Mouse (Mus musculus) myocyte (in vitro differentiated cells): Measurements from ENCODE around the gene Rnaseh2a. TPM values are rescaled to one million over a fixed set of nuclear protein-coding genes. Genes with fewer than 3 reads are reported as not detected.

Source experiments
- H3K27me3 ChIP-seq: one replicate; pipeline ENCODE4 v1.6.1; 2011; ENCODE audit not compliant: control insufficient read depth, insufficient read depth, insufficient read length
- H3K36me3 ChIP-seq: one replicate; pipeline ENCODE4 v1.6.1; 2011; ENCODE audit not compliant: control insufficient read depth, insufficient read depth
- H3K4me2 ChIP-seq: one replicate; pipeline ENCODE4 v1.6.1; 2011; ENCODE audit warnings: low read depth, control low read depth
- H3K4me3 ChIP-seq: one replicate; pipeline ENCODE4 v1.5.1; 2011; ENCODE audit warnings: mild to moderate bottlenecking, control low read depth, moderate library complexity
- H3K79me2 ChIP-seq: one replicate; pipeline ENCODE4 v1.6.1; 2011; ENCODE audit not compliant: control insufficient read depth, insufficient read depth
- H3ac ChIP-seq: one replicate; pipeline ENCODE4 v1.6.1; 2011; ENCODE audit not compliant: control insufficient read depth, insufficient read length
- CEBPB ChIP-seq: IDR thresholded peaks from 2 replicates; pipeline ENCODE4 v1.6.1; 2011; ENCODE audit warnings: mild to moderate bottlenecking, moderate library complexity; ENCODE audit not compliant: poor library complexity, insufficient read depth, severe bottlenecking
- E2F4 ChIP-seq: IDR thresholded peaks from one replicate; pipeline ENCODE4 v1.6.1; 2011; ENCODE audit warnings: mild to moderate bottlenecking, control low read depth, moderate library complexity; ENCODE audit not compliant: insufficient read depth
- MAX ChIP-seq: IDR thresholded peaks from one replicate; pipeline ENCODE4 v1.6.1; 2011; ENCODE audit warnings: low read depth, mild to moderate bottlenecking, control low read depth
- MYOD1 ChIP-seq, 3 experiments: IDR thresholded peaks; one replicate each; pipeline ENCODE4 v1.6.1; 2011; ENCODE audit warnings: control low read depth in 2 of 3, low read depth in 2 of 3, mild to moderate bottlenecking in 2 of 3, moderate library complexity in 1 of 3; ENCODE audit not compliant: insufficient read length in 2 of 3, control insufficient read depth in 1 of 3
- MYOG ChIP-seq, 3 experiments: IDR thresholded peaks; one replicate each; pipeline ENCODE4 v1.6.1; 2011; ENCODE audit warnings: control low read depth in 2 of 3, low read depth in 2 of 3, mild to moderate bottlenecking in 2 of 3; ENCODE audit not compliant: insufficient read length in 2 of 3, control insufficient read depth in 1 of 3, insufficient read depth in 1 of 3
- POLR2A ChIP-seq: IDR thresholded peaks from one replicate; pipeline ENCODE4 v1.6.1; 2011; ENCODE audit warnings: low read depth, mild to moderate bottlenecking, control low read depth, moderate library complexity; ENCODE audit not compliant: insufficient read length
- POLR2AphosphoS2 ChIP-seq: IDR thresholded peaks from one replicate; pipeline ENCODE4 v1.6.1; 2011; ENCODE audit warnings: low read depth, control low read depth; ENCODE audit not compliant: insufficient read length
- REST ChIP-seq: IDR thresholded peaks from one replicate; pipeline ENCODE4 v1.6.1; 2011; ENCODE audit warnings: mild to moderate bottlenecking, control low read depth, moderate library complexity; ENCODE audit not compliant: insufficient read depth, insufficient read length
- SRF ChIP-seq: IDR thresholded peaks from one replicate; pipeline ENCODE4 v1.6.1; 2011; ENCODE audit warnings: low read depth; ENCODE audit not compliant: control insufficient read depth, insufficient read length
- TCF12 ChIP-seq: IDR thresholded peaks from one replicate; pipeline ENCODE4 v1.6.1; 2011; ENCODE audit warnings: mild to moderate bottlenecking, control low read depth; ENCODE audit not compliant: poor library complexity, insufficient read depth, severe bottlenecking
- TCF3 ChIP-seq: IDR thresholded peaks from one replicate; pipeline ENCODE4 v1.6.1; 2011; ENCODE audit warnings: low read depth, control low read depth; ENCODE audit not compliant: insufficient read length
- USF1 ChIP-seq: IDR thresholded peaks from one replicate; pipeline ENCODE4 v1.6.1; 2011; ENCODE audit warnings: low read depth, mild to moderate bottlenecking, control low read depth, moderate library complexity
- polyA plus RNA-seq: library from polyadenylated mRNA; unstranded; fragments of >200 nt; fragmentation: generic; extraction: Trizol; gene quantifications from one replicate; pipeline ENCODE4 v1.2.1, GENCODE M21; 2012; ENCODE audit warnings: missing spikeins

The Rnaseh2a gene
- 74.1 TPM for polyA plus RNA-seq

DNA sequence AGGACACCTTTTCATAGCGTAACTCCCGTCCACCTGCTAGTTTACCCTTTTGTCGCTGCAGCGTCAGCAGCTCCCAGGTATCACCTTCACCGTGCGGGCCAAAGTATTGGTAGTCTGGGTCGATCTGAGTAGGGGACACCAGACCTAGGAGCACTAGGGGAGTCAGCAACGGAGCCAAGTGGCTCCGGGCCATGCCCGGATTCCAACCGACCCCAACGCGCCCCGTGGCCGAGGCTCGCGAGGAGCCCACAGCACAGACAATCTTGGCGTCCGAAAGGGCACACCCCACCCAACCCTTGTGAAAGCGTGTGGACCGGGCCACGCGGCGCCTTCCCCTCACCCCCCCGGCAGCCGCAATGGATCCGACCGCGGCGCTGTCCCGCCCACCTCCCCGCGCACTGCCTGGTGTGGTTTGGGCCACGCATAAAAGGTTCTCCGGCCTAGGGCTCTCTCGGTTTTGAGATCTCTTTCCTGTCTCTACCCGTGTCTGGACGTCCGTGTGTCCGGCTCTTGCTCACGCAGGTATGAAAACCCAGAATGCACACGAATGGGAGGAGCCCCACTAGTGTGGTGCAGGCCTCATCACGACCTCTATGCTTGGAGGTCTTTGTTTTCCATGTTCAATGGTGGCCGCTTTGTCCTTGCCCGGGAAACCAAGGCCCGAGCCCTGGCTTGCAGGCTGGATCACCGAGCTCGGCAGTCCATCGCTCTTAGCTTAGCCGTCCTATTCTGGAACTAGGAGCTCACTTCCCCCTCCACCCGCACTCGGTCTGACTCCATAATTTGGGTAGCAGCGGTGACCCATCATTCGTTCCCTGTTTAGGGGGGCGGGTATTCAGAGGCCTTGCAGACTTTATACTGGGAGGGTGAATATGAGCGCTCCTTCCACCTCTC lies at the start of gene Rnaseh2a, which contains the start of the genes Gm49661 and Prdx2:
TSS of gene Rnaseh2a (minus strand) at position 527 of the 894 bp plus-strand sequence.
TSS of gene Gm49661 (minus strand) at position 193 of the 894 bp plus-strand sequence.
TSS of gene Prdx2 (plus strand) at position 347 of the 894 bp plus-strand sequence.
- H3ac ChIP-seq, result peak within 1 kb of the TSS; percentile 79
- TF ChIP-seq CEBPB, result no peak
- no peak for TF ChIP-seq REST
- no peak for TF ChIP-seq MAX
- no peak for TF ChIP-seq TCF12
- no peak for TF ChIP-seq TCF3
- no peak for TF ChIP-seq E2F4
- TF ChIP-seq MYOD1 (IDR thresholded peaks at IDR 0.05; ENCODE audit: control insufficient read depth in 1 of 3, insufficient read length in 2 of 3, low read depth in 2 of 3), result no peak
- TF ChIP-seq MYOG (IDR thresholded peaks at IDR 0.05; ENCODE audit: control insufficient read depth in 1 of 3, insufficient read depth in 1 of 3, insufficient read length in 2 of 3, low read depth in 2 of 3), result peak in 1 of 3 experiments; percentile 1
- no peak for TF ChIP-seq SRF
- TF ChIP-seq POLR2A, result peak; percentile 73
- no peak for TF ChIP-seq USF1
- peak; percentile 67 for TF ChIP-seq POLR2AphosphoS2
- H3K4me2 ChIP-seq, result peak within 1 kb of the TSS; percentile 71
- peaks cover 7% of the 10 kb centered on the region for H3K36me3 ChIP-seq
- H3K79me2 ChIP-seq, result peaks cover 14% of the 10 kb centered on the region
- peak within 1 kb of the TSS; percentile 99 for H3K4me3 ChIP-seq
- H3K27me3 ChIP-seq, result no peaks in the 10 kb centered on the region

DNA sequence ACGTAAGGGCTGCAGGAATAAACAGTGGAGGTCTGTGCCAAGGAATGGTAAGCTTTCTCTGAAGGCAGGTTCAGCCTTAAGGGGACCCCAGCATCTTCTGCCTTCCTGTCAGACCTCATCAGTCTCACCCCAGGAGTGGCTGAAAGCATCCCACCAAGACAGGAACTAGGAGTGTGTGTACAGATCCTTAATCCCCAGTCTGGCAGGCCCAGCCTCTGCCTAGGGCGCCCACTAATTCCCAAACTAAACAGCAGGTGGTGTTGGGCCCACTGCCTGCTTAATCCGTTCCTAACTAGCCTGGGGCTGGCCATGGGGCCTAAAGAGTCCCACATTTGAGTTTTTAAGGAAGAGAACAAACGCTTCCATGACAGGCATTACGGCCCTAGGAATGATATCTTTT lies 47.6 kb upstream of the Rnaseh2a start:
- Histone ChIP-seq H3K27me3 (peaks cover 5% of the 10 kb centered on the region), H3ac (no peak overlapping the region), H3K4me2 (no peak overlapping the region), H3K4me3 (no peak overlapping the region), H3K36me3 (peaks cover 3% of the 10 kb centered on the region), H3K79me2 (peaks cover 8% of the 10 kb centered on the region)
- no peak for TF ChIP-seq MAX
- TF ChIP-seq POLR2AphosphoS2, result no peak
- no peak for TF ChIP-seq CEBPB
- no peak for TF ChIP-seq POLR2A
- no peak for TF ChIP-seq REST
- no peak for TF ChIP-seq MYOG (IDR thresholded peaks at IDR 0.05; ENCODE audit: control insufficient read depth in 1 of 3, insufficient read depth in 1 of 3, insufficient read length in 2 of 3, low read depth in 2 of 3)
- TF ChIP-seq MYOD1 (IDR thresholded peaks at IDR 0.05; ENCODE audit: control insufficient read depth in 1 of 3, insufficient read length in 2 of 3, low read depth in 2 of 3), result no peak
- no peak for TF ChIP-seq TCF3
- TF ChIP-seq TCF12, result no peak
- TF ChIP-seq SRF, result no peak
- no peak for TF ChIP-seq E2F4
- no peak for TF ChIP-seq USF1

DNA sequence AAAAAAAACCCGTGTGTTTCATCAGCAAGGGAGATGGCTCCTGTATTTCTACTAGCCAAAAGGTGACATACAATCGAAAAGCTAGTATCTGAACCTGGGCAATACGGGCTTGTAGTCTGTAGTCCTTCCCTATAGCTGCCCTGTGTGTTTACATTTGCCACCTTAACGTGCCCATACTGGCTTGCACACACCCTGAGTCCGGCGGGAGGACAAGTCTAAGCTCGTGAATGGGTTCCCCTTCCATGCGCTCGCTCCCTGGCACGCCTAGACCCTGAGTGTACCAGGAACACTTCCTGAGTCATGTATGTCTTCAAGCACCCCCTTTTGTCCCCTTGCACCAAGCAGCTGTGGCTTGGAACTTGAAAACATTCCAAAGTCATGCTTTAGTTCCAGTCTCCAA lies 47.2 kb upstream of the Rnaseh2a start:
- TF ChIP-seq TCF3 (no peak), MYOG (IDR thresholded peaks at IDR 0.05; ENCODE audit: control insufficient read depth in 1 of 3, insufficient read depth in 1 of 3, insufficient read length in 2 of 3, low read depth in 2 of 3) (no peak), POLR2A (no peak), MYOD1 (IDR thresholded peaks at IDR 0.05; ENCODE audit: control insufficient read depth in 1 of 3, insufficient read length in 2 of 3, low read depth in 2 of 3) (no peak), TCF12 (no peak), SRF (no peak), USF1 (no peak), POLR2AphosphoS2 (peak; percentile 36)
- peaks cover 3% of the 10 kb centered on the region for H3K79me2 ChIP-seq
- no peak overlapping the region for H3ac ChIP-seq
- H3K36me3 ChIP-seq, result peaks cover 3% of the 10 kb centered on the region
- H3K4me2 ChIP-seq, result no peak overlapping the region
- no peak overlapping the region for H3K4me3 ChIP-seq
- H3K27me3 ChIP-seq, result peaks cover 5% of the 10 kb centered on the region

DNA sequence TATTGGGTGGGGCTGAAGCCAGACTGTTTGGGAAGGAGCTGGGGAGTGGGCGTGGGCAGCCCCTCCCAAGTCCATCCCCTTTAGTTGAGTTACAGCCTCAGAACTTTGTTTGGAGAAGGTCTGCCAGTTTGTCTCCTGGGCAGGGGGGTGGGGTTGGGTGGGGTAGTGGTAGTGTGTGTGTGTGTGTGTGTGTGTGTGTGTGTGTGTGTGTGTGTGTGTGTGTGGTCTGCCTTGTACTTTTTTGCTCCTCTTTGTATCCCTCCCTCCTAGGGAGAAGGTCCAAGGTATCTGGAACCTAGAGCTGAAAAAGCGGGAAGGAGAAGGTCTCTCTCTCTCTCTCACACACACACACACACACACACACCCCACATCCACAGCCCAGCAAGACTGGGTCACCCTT lies 44.9 kb upstream of the Rnaseh2a start, which contains the start of gene Best2:
TSS of gene Best2 (minus strand) at position 101 of the 400 bp plus-strand sequence.
- Histone ChIP-seq H3K27me3 (peaks cover 14% of the 10 kb centered on the region), H3K79me2 (no peaks in the 10 kb centered on the region), H3K4me2 (peak within 1 kb of the TSS; percentile 38), H3ac (no peak within 1 kb of the TSS), H3K36me3 (peaks cover 3% of the 10 kb centered on the region), H3K4me3 (no peak within 1 kb of the TSS)
- TF ChIP-seq TCF3, result no peak
- no peak for TF ChIP-seq E2F4
- TF ChIP-seq CEBPB, result no peak
- no peak for TF ChIP-seq TCF12
- TF ChIP-seq MAX, result no peak
- TF ChIP-seq POLR2AphosphoS2, result no peak
- TF ChIP-seq MYOD1 (IDR thresholded peaks at IDR 0.05; ENCODE audit: control insufficient read depth in 1 of 3, insufficient read length in 2 of 3, low read depth in 2 of 3), result no peak
- TF ChIP-seq REST, result no peak
- TF ChIP-seq SRF, result no peak
- TF ChIP-seq POLR2A, result no peak
- no peak for TF ChIP-seq USF1
- TF ChIP-seq MYOG (IDR thresholded peaks at IDR 0.05; ENCODE audit: control insufficient read depth in 1 of 3, insufficient read depth in 1 of 3, insufficient read length in 2 of 3, low read depth in 2 of 3), result no peak
